Comparison of ENCODE assay signal across 16 mouse cellular contexts in the genomic region with DNA sequence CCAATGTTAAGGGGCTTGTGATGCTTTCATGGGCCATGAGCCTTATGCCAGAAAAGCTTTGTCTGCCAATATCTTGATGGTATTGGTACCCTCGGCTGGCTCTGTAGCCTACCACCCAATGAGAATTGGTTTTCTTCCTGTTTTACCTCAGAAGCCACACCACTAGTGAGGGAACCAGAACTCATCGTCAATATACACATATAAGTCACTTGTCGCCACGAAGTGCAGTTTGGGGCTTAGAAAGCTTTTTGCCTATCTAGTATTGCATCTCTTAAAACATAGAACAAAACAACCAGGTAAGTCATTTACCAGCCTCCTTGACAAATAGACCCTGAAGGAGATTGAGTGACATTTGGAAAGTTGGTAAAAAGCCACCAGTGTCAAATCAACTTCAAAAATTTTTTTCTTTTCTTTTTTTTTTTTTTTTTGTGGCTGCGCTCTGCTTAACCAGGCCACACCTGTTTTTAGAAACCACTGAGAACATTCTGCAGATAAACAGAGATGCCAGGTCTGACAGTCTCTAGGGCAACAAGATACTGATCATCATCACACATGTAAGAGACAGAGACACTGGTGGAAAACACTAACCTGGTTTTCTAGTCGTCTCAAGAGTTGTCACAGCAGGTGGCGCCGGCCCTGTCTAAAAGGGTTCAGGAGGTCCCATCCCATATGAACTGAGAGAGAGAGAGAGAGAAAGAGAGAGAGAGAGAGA.
DNase-seq lines count a peak whose midpoint lies in the region; ATAC-seq and TF ChIP-seq lines count a peak whose summit lies in the region.
"Had no signal": no experiment of that assay in that cellular context is flagged by ENCODE, and none has a peak within 500 bp of the region (broad histone marks: within the 10 kb centered on the region; RNA-seq: fewer than 3 reads in every experiment).

No protein-coding gene starts in this region.

- DNase-seq in heart, postnatal 0 days (ENCODE audit: low spot score), result no peak
- no peak for DNase-seq in heart, adult 18-20 months
- peak; percentile 94 for DNase-seq in naive thymus-derived CD4-positive, alpha-beta T cell, adult 2 months (ENCODE audit: low read depth)
- peak; percentile 82 to 90 for DNase-seq in thymus, postnatal 10 days (ENCODE audit: low spot score in 2 of 2)
- no peak for DNase-seq in gastrocnemius, postnatal 4 days (ENCODE audit: low spot score in 2 of 2)
- DNase-seq in urinary bladder, postnatal 10 days (ENCODE audit: low spot score), result no peak
- DNase-seq: cerebellum, postnatal 25 days; forebrain, postnatal 0 days; heart, postnatal 4 days; lung, adult 2 months; retina, postnatal 1 day had no signal

- 81% methylated on average over 8 of the region's 8 CpGs for WGBS in heart, postnatal 0 days
- WGBS in midbrain, embryonic 15.5 days, result 93% methylated on average over 8 of the region's 8 CpGs

- peaks cover 11% of the 10 kb centered on the region; the same call in 1 of the 2 replicates for H3K4me1 ChIP-seq in heart, postnatal 0 days (ENCODE audit: control insufficient read depth, insufficient read depth)
- H3K4me1 ChIP-seq in midbrain, embryonic 15.5 days, result no peaks in the 10 kb centered on the region
- H3K4me1 ChIP-seq: megakaryocyte, embryonic 14.5 days had no signal

- H3K27me3 ChIP-seq in heart, postnatal 0 days (ENCODE audit: control insufficient read depth, insufficient read depth, low read length), result no peaks in the 10 kb centered on the region
- no peaks in the 10 kb centered on the region for H3K27me3 ChIP-seq in midbrain, embryonic 15.5 days (replicated peaks)
- H3K27me3 ChIP-seq: limb, embryonic 15.5 days; neural tube, embryonic 15.5 days had no signal

- H3K36me3 ChIP-seq in heart, postnatal 0 days (replicated peaks; ENCODE audit: control insufficient read depth, insufficient read depth, low read length), result no peaks in the 10 kb centered on the region
- H3K36me3 ChIP-seq in midbrain, embryonic 15.5 days (replicated peaks), result no peaks in the 10 kb centered on the region
- H3K36me3 ChIP-seq: limb, embryonic 15.5 days; neural tube, embryonic 15.5 days had no signal

- no peak overlapping the region for H3K4me2 ChIP-seq in heart, postnatal 0 days (ENCODE audit: low read depth, low read length)
- H3K4me2 ChIP-seq in midbrain, embryonic 15.5 days, result no peak overlapping the region
- H3K4me2 ChIP-seq: limb, embryonic 15.5 days; neural tube, embryonic 15.5 days had no signal

- H3K27ac ChIP-seq in heart, postnatal 0 days (ENCODE audit: low read depth), result peak overlapping the region; percentile 59; the same call in 1 of the 2 replicates
- no peak overlapping the region for H3K27ac ChIP-seq in midbrain, embryonic 15.5 days
- H3K27ac ChIP-seq: limb, embryonic 15.5 days; neural tube, embryonic 15.5 days had no signal

- ATAC-seq in heart, postnatal 0 days (ENCODE audit: insufficient read depth, low read depth), result no peak
- ATAC-seq in CD4-positive, CD25-positive, alpha-beta regulatory T cell, adult 4 months, result peak; percentile 71
- no peak for ATAC-seq in midbrain, embryonic 15.5 days (replicated peaks)
- ATAC-seq: forebrain, postnatal 0 days had no signal

- TF ChIP-seq EP300 in heart, postnatal 0 days (IDR thresholded peaks at IDR 0.05; ENCODE audit: low read depth), result no peak

- no peak overlapping the region for H3K9ac ChIP-seq in heart, postnatal 0 days (replicated peaks; ENCODE audit: low read depth, low read length)
- H3K9ac ChIP-seq in midbrain, embryonic 15.5 days, result no peak overlapping the region
- H3K9ac ChIP-seq: forebrain, postnatal 0 days; limb, embryonic 15.5 days; neural tube, embryonic 15.5 days had no signal

- no peak overlapping the region for H3K4me3 ChIP-seq in heart, postnatal 0 days (ENCODE audit: low read depth, low read length)
- H3K4me3 ChIP-seq in midbrain, embryonic 15.5 days, result no peak overlapping the region
- H3K4me3 ChIP-seq: limb, embryonic 15.5 days; megakaryocyte, embryonic 14.5 days; neural tube, embryonic 15.5 days had no signal

- no peaks in the 10 kb centered on the region for H3K9me3 ChIP-seq in heart, postnatal 0 days (replicated peaks; ENCODE audit: control insufficient read depth, low read length)
- H3K9me3 ChIP-seq in midbrain, embryonic 15.5 days, result no peaks in the 10 kb centered on the region
- H3K9me3 ChIP-seq: limb, embryonic 15.5 days; megakaryocyte, embryonic 14.5 days; neural tube, embryonic 15.5 days had no signal

- TF ChIP-seq CTCF in heart, postnatal 0 days (IDR thresholded peaks at IDR 0.05; ENCODE audit: low read depth), result no peak

Comparison
In these comparisons a context has a peak if more than half of its experiments do, and no peak if none do; other contexts are left out.
1. DNase-seq: peak in naive thymus-derived CD4-positive, alpha-beta T cell, adult 2 months (single experiment) and thymus, postnatal 10 days (2 of 2); none in heart, postnatal 0 days (single experiment), heart, adult 18-20 months (0 of 2), gastrocnemius, postnatal 4 days (0 of 2) and urinary bladder, postnatal 10 days (single experiment).